Mouse (Mus musculus) CH12.LX (cell line): ENCODE results near the gene Emc7. TPM values are rescaled to one million over a fixed set of nuclear protein-coding genes. Genes with fewer than 3 reads are reported as not detected.

ENCODE experiments used
- DNase-seq: peaks from one replicate; pipeline ENCODE4 v3.0.0-alpha.2; 2013; ENCODE audit errors: extremely low read depth
- H3K27ac ChIP-seq: 2 replicates; pipeline ENCODE4 v1.5.1; 2012; ENCODE audit warnings: low read depth, mild to moderate bottlenecking, control low read depth, moderate library complexity; ENCODE audit not compliant: insufficient read depth
- H3K27me3 ChIP-seq: replicated peaks from 2 replicates; pipeline ENCODE3; 2012; ENCODE audit warnings: inconsistent platforms
- H3K36me3 ChIP-seq, 2 experiments: replicated peaks in 1 of 2; 2 replicates each; pipeline versions ENCODE3 to v1.6.1; 2012; ENCODE audit warnings: inconsistent platforms in 1 of 2, low read length in 1 of 2, mild to moderate bottlenecking in 1 of 2, mixed read lengths in 1 of 2, moderate library complexity in 1 of 2; ENCODE audit not compliant: control insufficient read depth in 1 of 2, insufficient read depth in 1 of 2
- H3K4me1 ChIP-seq, 2 experiments: 2 replicates each; pipeline ENCODE4 v1.6.1; 2012; ENCODE audit warnings: inconsistent platforms in 1 of 2, moderate library complexity in 1 of 2; ENCODE audit not compliant: insufficient read depth in 2 of 2, control insufficient read depth in 1 of 2
- H3K4me2 ChIP-seq: 2 replicates; pipeline ENCODE4 v1.6.1; 2012; ENCODE audit warnings: low read depth, mild to moderate bottlenecking, control low read depth; ENCODE audit not compliant: poor library complexity, insufficient read depth, severe bottlenecking
- H3K4me3 ChIP-seq, 3 experiments: fragments of 150-350 bp in 1 of 3; sonication (generic) in 1 of 3; replicated peaks in 1 of 3; 2 replicates each; pipeline versions ENCODE3 to v1.5.1; 2011 to 2012; ENCODE audit warnings: low read depth in 2 of 3, low read length in 2 of 3, mild to moderate bottlenecking in 2 of 3, moderate library complexity in 2 of 3, control low read depth in 1 of 3, improper control_type of control experiment in 1 of 3, inconsistent platforms in 1 of 3, mixed read lengths in 1 of 3; ENCODE audit not compliant: poor library complexity in 1 of 3
- H3K79me2 ChIP-seq: replicated peaks from 2 replicates; pipeline ENCODE4 v1.6.1; 2012; ENCODE audit warnings: mild to moderate bottlenecking, moderate library complexity; ENCODE audit not compliant: control insufficient read depth, poor library complexity, insufficient read depth, severe bottlenecking; ENCODE audit errors: extremely low read depth
- H3K9ac ChIP-seq: 2 replicates; pipeline ENCODE4 v1.6.1; 2012; ENCODE audit warnings: low read depth, mild to moderate bottlenecking, control low read depth, moderate library complexity; ENCODE audit not compliant: insufficient read depth
- H3K9me3 ChIP-seq: replicated peaks from 2 replicates; pipeline ENCODE3; 2012; ENCODE audit warnings: low read length, inconsistent platforms, mixed read lengths
- BHLHE40 ChIP-seq: IDR thresholded peaks from 2 replicates; pipeline ENCODE4 v1.6.1; 2011; ENCODE audit warnings: mild to moderate bottlenecking, low read depth, low read length, improper control_type of control experiment
- CHD1 ChIP-seq: IDR thresholded peaks from 2 replicates; pipeline ENCODE4 v1.6.1; 2012; ENCODE audit warnings: low read depth, low read length, improper control_type of control experiment, inconsistent platforms
- CHD2 ChIP-seq: IDR thresholded peaks from 2 replicates; pipeline ENCODE4 v1.6.1; 2011; ENCODE audit warnings: low read length, improper control_type of control experiment
- CTCF ChIP-seq, 2 experiments: IDR thresholded peaks in 1 of 2; conservative IDR thresholded peaks in 1 of 2; 2 replicates each; pipeline ENCODE4 v1.5.1; 2011 to 2012; ENCODE audit warnings: low read depth in 2 of 2, low read length in 2 of 2, improper control_type of control experiment in 1 of 2, inconsistent platforms in 1 of 2, mild to moderate bottlenecking in 1 of 2, moderate library complexity in 1 of 2
- E2F4 ChIP-seq: IDR thresholded peaks from 2 replicates; pipeline ENCODE4 v1.6.1; 2011; ENCODE audit warnings: low read depth, low read length, improper control_type of control experiment; ENCODE audit not compliant: insufficient replicate concordance
- ELF1 ChIP-seq: IDR thresholded peaks from 2 replicates; pipeline ENCODE4 v1.6.1; 2014; ENCODE audit warnings: low read depth, mild to moderate bottlenecking, inconsistent platforms, low read length, improper control_type of control experiment
- EP300 ChIP-seq: IDR thresholded peaks from 2 replicates; pipeline ENCODE4 v1.6.1; 2011; ENCODE audit warnings: low read length, improper control_type of control experiment
- ETS1 ChIP-seq: conservative IDR thresholded peaks from 2 replicates; pipeline ENCODE4 v1.6.1; 2012; ENCODE audit warnings: low read depth, mild to moderate bottlenecking, inconsistent platforms, low read length, improper control_type of control experiment, moderate library complexity
- GABPA ChIP-seq: IDR thresholded peaks from 2 replicates; pipeline ENCODE4 v1.6.1; 2012; ENCODE audit warnings: low read depth, low read length, improper control_type of control experiment, inconsistent platforms; ENCODE audit not compliant: insufficient replicate concordance
- HCFC1 ChIP-seq: IDR thresholded peaks from 2 replicates; pipeline ENCODE4 v1.6.1; 2012; ENCODE audit warnings: low read depth, mild to moderate bottlenecking, inconsistent platforms, low read length, improper control_type of control experiment
- IRF4 ChIP-seq: IDR thresholded peaks from 2 replicates; pipeline ENCODE4 v1.6.1; 2014; ENCODE audit warnings: low read depth, mild to moderate bottlenecking, inconsistent platforms, low read length, improper control_type of control experiment
- JUN ChIP-seq: IDR thresholded peaks from 2 replicates; pipeline ENCODE4 v1.6.1; 2011; ENCODE audit warnings: low read depth, mild to moderate bottlenecking, low read length, improper control_type of control experiment, moderate library complexity; ENCODE audit not compliant: insufficient read depth
- JUND ChIP-seq: conservative IDR thresholded peaks from 2 replicates; pipeline ENCODE4 v1.6.1; 2011; ENCODE audit warnings: low read depth, low read length, improper control_type of control experiment
- KAT2A ChIP-seq: IDR thresholded peaks from 2 replicates; pipeline ENCODE4 v1.6.1; 2012; ENCODE audit warnings: low read length, improper control_type of control experiment, inconsistent platforms; ENCODE audit not compliant: insufficient replicate concordance
- MAFK ChIP-seq: IDR thresholded peaks from 2 replicates; pipeline ENCODE4 v1.6.1; 2011; ENCODE audit warnings: low read length, improper control_type of control experiment; ENCODE audit not compliant: insufficient replicate concordance
- MAX ChIP-seq: IDR thresholded peaks from 2 replicates; pipeline ENCODE4 v1.6.1; 2011; ENCODE audit warnings: low read length, improper control_type of control experiment
- MAZ ChIP-seq: IDR thresholded peaks from 2 replicates; pipeline ENCODE4 v1.6.1; 2012; ENCODE audit warnings: low read depth, mild to moderate bottlenecking, inconsistent platforms, low read length, improper control_type of control experiment, moderate library complexity
- MEF2A ChIP-seq: IDR thresholded peaks from 2 replicates; pipeline ENCODE4 v1.6.1; 2014; ENCODE audit warnings: low read depth, mild to moderate bottlenecking, inconsistent platforms, low read length, improper control_type of control experiment, borderline replicate concordance
- MXI1 ChIP-seq: IDR thresholded peaks from 2 replicates; pipeline ENCODE4 v1.6.1; 2011; ENCODE audit warnings: mild to moderate bottlenecking, low read depth, low read length, improper control_type of control experiment
- MYC ChIP-seq: IDR thresholded peaks from 2 replicates; pipeline ENCODE4 v1.6.1; 2011; ENCODE audit warnings: low read depth, mild to moderate bottlenecking, improper control_type of control experiment, low read length
- NELFE ChIP-seq: IDR thresholded peaks from 2 replicates; pipeline ENCODE4 v1.6.1; 2011; ENCODE audit warnings: low read depth, low read length, improper control_type of control experiment
- NRF1 ChIP-seq: IDR thresholded peaks from 2 replicates; pipeline ENCODE4 v1.6.1; 2014; ENCODE audit warnings: low read depth, mild to moderate bottlenecking, inconsistent platforms, low read length, improper control_type of control experiment, moderate library complexity
- PAX5 ChIP-seq: IDR thresholded peaks from 2 replicates; pipeline ENCODE4 v1.6.1; 2012; ENCODE audit warnings: low read length, inconsistent platforms, mixed read lengths
- POLR2A ChIP-seq: IDR thresholded peaks from 2 replicates; pipeline ENCODE4 v1.6.1; 2011; ENCODE audit warnings: low read depth, mild to moderate bottlenecking, improper control_type of control experiment, low read length
- POLR2AphosphoS2 ChIP-seq: IDR thresholded peaks from 2 replicates; pipeline ENCODE4 v1.6.1; 2011; ENCODE audit warnings: low read depth, low read length, improper control_type of control experiment
- RAD21 ChIP-seq: IDR thresholded peaks from 2 replicates; pipeline ENCODE4 v1.6.1; 2011; ENCODE audit warnings: low read depth, mild to moderate bottlenecking, low read length, improper control_type of control experiment, moderate library complexity
- RCOR1 ChIP-seq: conservative IDR thresholded peaks from 2 replicates; pipeline ENCODE4 v1.6.1; 2012; ENCODE audit warnings: low read depth, mild to moderate bottlenecking, inconsistent platforms, low read length, improper control_type of control experiment
- SIN3A ChIP-seq: IDR thresholded peaks from 2 replicates; pipeline ENCODE4 v1.6.1; 2012; ENCODE audit warnings: low read length, improper control_type of control experiment, inconsistent platforms
- SMC3 ChIP-seq: IDR thresholded peaks from 2 replicates; pipeline ENCODE4 v1.6.1; 2011; ENCODE audit warnings: low read depth, low read length, improper control_type of control experiment
- TBP ChIP-seq: conservative IDR thresholded peaks from 2 replicates; pipeline ENCODE4 v1.6.1; 2011; ENCODE audit warnings: low read depth, low read length, improper control_type of control experiment
- TCF12 ChIP-seq: IDR thresholded peaks from 2 replicates; pipeline ENCODE4 v1.6.1; 2014; ENCODE audit warnings: low read depth, mild to moderate bottlenecking, inconsistent platforms, low read length, improper control_type of control experiment
- UBTF ChIP-seq: IDR thresholded peaks from 2 replicates; pipeline ENCODE4 v1.6.1; 2012; ENCODE audit warnings: low read depth, mild to moderate bottlenecking, inconsistent platforms, low read length, improper control_type of control experiment, moderate library complexity
- USF1 ChIP-seq: IDR thresholded peaks from 2 replicates; pipeline ENCODE4 v1.6.1; 2014; ENCODE audit warnings: low read depth, mild to moderate bottlenecking, inconsistent platforms, low read length, improper control_type of control experiment
- USF2 ChIP-seq: conservative IDR thresholded peaks from 2 replicates; pipeline ENCODE4 v1.6.1; 2011; ENCODE audit warnings: low read depth, low read length, improper control_type of control experiment
- ZC3H11A ChIP-seq: IDR thresholded peaks from 2 replicates; pipeline ENCODE4 v1.6.1; 2012; ENCODE audit warnings: low read depth, mild to moderate bottlenecking, inconsistent platforms, low read length, improper control_type of control experiment
- ZKSCAN1 ChIP-seq: IDR thresholded peaks from 2 replicates; pipeline ENCODE4 v1.6.1; 2012; ENCODE audit warnings: low read depth, inconsistent platforms, low read length, improper control_type of control experiment, borderline replicate concordance
- ZMIZ1 ChIP-seq: IDR thresholded peaks from 2 replicates; pipeline ENCODE4 v1.6.1; 2012; ENCODE audit warnings: low read depth, mild to moderate bottlenecking, inconsistent platforms, low read length, improper control_type of control experiment
- ZNF384 ChIP-seq: IDR thresholded peaks from 2 replicates; pipeline ENCODE4 v1.6.1; 2012; ENCODE audit warnings: low read depth, low read length, improper control_type of control experiment, inconsistent platforms
- dilution Hi-C: fragments of 300-500 bp; cut with MboI; formaldehyde crosslinking; loops from 2 replicates; pipeline ENCODE4 v1.14.3; 2020; ENCODE audit warnings: low sequenced_read_pairs; ENCODE audit not compliant: extremely low pct_unique_long_range_greater_than_20kb, extremely low pct_ligation_motif_present
- in situ Hi-C: fragments of 300-500 bp; cut with MboI; formaldehyde crosslinking; loops from 3 replicates; pipeline ENCODE4 v1.14.3; 2019; ENCODE audit warnings: low sequenced_read_pairs, low pct_ligation_motif_present, low pct_unique_long_range_greater_than_20kb, mixed read lengths
- polyA plus RNA-seq: library from polyadenylated mRNA; unstranded; fragments of >175 nt; gene quantifications from 2 replicates; pipeline ENCODE4 v1.2.1, GENCODE M21; 2012; ENCODE audit warnings: low read depth; ENCODE audit not compliant: insufficient read length
- total RNA-seq, 2 experiments: library from RNA; depleted of rRNA; stranded (reverse); fragments of 300-350 nt in 1 of 2; fragments of >200 nt in 1 of 2; gene quantifications; 2 replicates each; pipeline ENCODE4 v1.2.3; 2012 to 2014

Gene Emc7
- 16.5 and 17.7 TPM in 2 replicates for total RNA-seq (2012; rRNA removed)
- 25.6 and 28.3 TPM in 2 replicates for total RNA-seq (2014; rRNA removed)
- polyA plus RNA-seq: 21.3 and 26.6 TPM in 2 replicates

DNA sequence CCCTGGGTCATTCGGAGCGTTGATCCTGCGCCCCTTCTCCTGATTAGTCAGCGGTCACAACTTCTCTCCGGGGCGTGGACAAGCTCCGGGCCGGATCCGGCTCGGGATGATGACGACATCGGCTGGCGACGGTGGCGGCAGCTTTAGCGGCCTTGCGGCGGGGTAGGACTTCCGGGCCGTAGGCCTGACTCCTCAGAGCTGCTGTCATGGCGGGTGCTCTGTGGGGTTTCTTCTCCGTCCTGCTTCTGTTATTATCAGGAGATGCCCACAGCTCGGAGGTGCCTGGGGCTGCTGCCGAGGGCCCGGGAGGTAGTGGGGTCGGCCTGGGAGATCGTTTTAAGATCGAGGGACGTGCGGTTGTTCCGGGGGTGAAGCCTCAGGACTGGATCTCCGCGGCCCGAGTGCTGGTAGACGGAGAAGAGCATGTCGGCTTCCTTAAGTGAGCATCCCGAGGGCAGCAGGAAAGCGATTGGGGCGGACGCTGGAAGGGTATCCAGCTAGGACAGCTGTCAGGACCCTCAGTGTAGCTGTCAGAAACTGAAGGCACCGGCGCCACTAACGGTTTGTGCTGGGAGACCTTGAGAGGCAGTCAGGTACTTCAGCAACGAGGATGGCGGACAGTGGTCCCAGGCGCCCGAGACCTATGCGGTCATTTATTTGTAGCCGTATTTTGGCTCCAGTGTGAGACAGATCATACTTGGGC lies at the start of gene Emc7:
TSS of gene Emc7 (plus strand) at position 136 of the 703 bp plus-strand sequence.
- Histone ChIP-seq H3K4me2 (peak within 1 kb of the TSS; percentile 88), H3K79me2 (peaks cover 36% of the 10 kb centered on the region), H3K4me3 (peak within 1 kb of the TSS; percentile 76 to 95 (median 92)), H3K4me1 (peaks cover 0 to 33% of the 10 kb centered on the region in 2 experiments; a peak in 2 of 4 replicates), H3K27me3 (no peaks in the 10 kb centered on the region), H3K9me3 (peaks cover 2% of the 10 kb centered on the region), H3K9ac (peak within 1 kb of the TSS; percentile 96), H3K27ac (peak within 1 kb of the TSS; percentile 47), H3K36me3 (peaks cover 6 to 16% of the 10 kb centered on the region in 2 experiments)
- in situ Hi-C loops (loop anchor here (10.0 kb wide), 1 partner anchor 80 kb away; the partner anchor contains the start of gene Katnbl1), dilution Hi-C loops (no loop called here)
- DNase-seq: peak; percentile 93
- TF ChIP-seq ETS1 (peak; percentile 43; the same call in 1 of the 2 replicates), USF2 (no peak), KAT2A (peak; percentile 93), ZC3H11A (no peak), MAZ (peak; percentile 81; the same call in 1 of the 2 replicates), SMC3 (no peak), TCF12 (peak; percentile 92), GABPA (peak; percentile 56; the same call in 1 of the 2 replicates), RCOR1 (no peak), BHLHE40 (no peak; the same call in 1 of the 2 replicates), MEF2A (peak; percentile 83), NELFE (peak; percentile 97), HCFC1 (peak; percentile 97), RAD21 (no peak), CHD1 (no peak), CHD2 (peak; percentile 38; the same call in 1 of the 2 replicates), ZMIZ1 (peak; percentile 87; the same call in 1 of the 2 replicates), IRF4 (peak; percentile 75), POLR2A (peak; percentile 97), JUND (0 out of 2 replicates have a peak, but pooled peaks have one; percentile 29), MXI1 (peak; percentile 95), UBTF (no peak), PAX5 (no peak), E2F4 (0 out of 2 replicates have a peak, but pooled peaks have one; percentile 77), MAFK (0 out of 2 replicates have a peak, but pooled peaks have one; percentile 39), ZKSCAN1 (no peak; the same call in 1 of the 2 replicates), ELF1 (peak; percentile 96), USF1 (no peak), ZNF384 (no peak), MAX (no peak), NRF1 (peak; percentile 55), JUN (no peak), EP300 (no peak), TBP (peak; percentile 87), MYC (peak; percentile 68; the same call in 1 of the 2 replicates), POLR2AphosphoS2 (peak; percentile 79), CTCF (conservative IDR thresholded peaks at IDR 0.05 in 1 of 2, IDR thresholded peaks at IDR 0.05 in 1 of 2; ENCODE audit: low read depth in 2 of 2, low read length in 2 of 2) (no peak), SIN3A (peak; percentile 95)
